Mouse (Mus musculus): ENCODE results near the gene Smarcb1. TPM values are rescaled to one million over a fixed set of nuclear protein-coding genes. Genes with fewer than 3 reads are reported as not detected.

Smarcb1 gene
- 185 and 188 TPM in 2 replicates for polyA plus RNA-seq (2015; fragmentation: Nextera tagmentation; extraction: Ambion mirVana)

GRCm38 (mm10) chr10:75921026-75921725 is at the start of gene Smarcb1:
Gene Smarcb1 (minus strand): TSS chr10:75921617.
- Histone ChIP-seq H3K4me3 (peak within 1 kb of the TSS; percentile 79), H3K4me1 (peaks cover 51% of the 10 kb centered on the region), H3K4me2 (peak within 1 kb of the TSS; percentile 78), H3K36me3 (peaks cover 52% of the 10 kb centered on the region), H3K9me3 (no peaks in the 10 kb centered on the region), H3K9ac (peak within 1 kb of the TSS; percentile 90), H3K27ac (peak within 1 kb of the TSS; percentile 95), H3K27me3 (no peaks in the 10 kb centered on the region)
- under 1% methylated on average over 72 of the region's 76 CpGs for WGBS
- ATAC-seq (ENCODE audit: insufficient number of reproducible peaks, low FRiP score, low TSS enrichment, low read depth) = peak; percentile 81

- no peak for ATAC-seq (ENCODE audit: insufficient number of reproducible peaks, low FRiP score, low TSS enrichment, low read depth)
- Histone ChIP-seq H3K36me3 (no peaks in the 10 kb centered on the region), H3K4me2 (peak within 1 kb of the TSS; percentile 33), H3K4me1 (peaks cover 18% of the 10 kb centered on the region), H3K4me3 (peak within 1 kb of the TSS; percentile 9; the same call in 1 of the 2 replicates), H3K9ac (no peak within 1 kb of the TSS), H3K9me3 (no peaks in the 10 kb centered on the region), H3K27ac (no peak within 1 kb of the TSS), H3K27me3 (peaks cover 26% of the 10 kb centered on the region)
- 25% methylated on average over 20 of the region's 20 CpGs for WGBS
These were observed 33.0 kb upstream of the Smarcb1 start, which contains the start of gene Gm5134 for GRCm38 (mm10) chr10:75954381-75954811. Gene Gm5134 (plus strand): TSS chr10:75954514.

- no peak overlapping the region for H3K27ac ChIP-seq
- H3K4me2 ChIP-seq = peak overlapping the region; percentile 90
- no peaks in the 10 kb centered on the region for H3K9me3 ChIP-seq
- no peaks in the 10 kb centered on the region for H3K36me3 ChIP-seq
- peak overlapping the region; percentile 51; the same call in 1 of the 2 replicates for H3K9ac ChIP-seq
- WGBS = 3% methylated on average over 13 of the region's 13 CpGs
- H3K4me3 ChIP-seq = peak overlapping the region; percentile 44
- peaks cover 26% of the 10 kb centered on the region for H3K27me3 ChIP-seq
- no peak for ATAC-seq (ENCODE audit: insufficient number of reproducible peaks, low FRiP score, low TSS enrichment, low read depth)
- peaks cover 18% of the 10 kb centered on the region for H3K4me1 ChIP-seq
These were observed 30.1 kb upstream of the Smarcb1 start for GRCm38 (mm10) chr10:75951424-75952050.

- Histone ChIP-seq H3K9me3 (no peaks in the 10 kb centered on the region), H3K4me1 (peaks cover 18% of the 10 kb centered on the region), H3K4me2 (peak overlapping the region; percentile 90), H3K27ac (no peak overlapping the region), H3K27me3 (peaks cover 26% of the 10 kb centered on the region), H3K4me3 (peak overlapping the region; percentile 44), H3K36me3 (no peaks in the 10 kb centered on the region), H3K9ac (peak overlapping the region; percentile 51)
- under 1% methylated on average over 23 of the region's 23 CpGs for WGBS
- ATAC-seq (ENCODE audit: insufficient number of reproducible peaks, low FRiP score, low TSS enrichment, low read depth) = 0 out of 2 replicates have a peak, but pooled peaks have one; percentile 37
These were observed 29.4 kb upstream of the Smarcb1 start for GRCm38 (mm10) chr10:75950791-75951210.

- H3K27me3 ChIP-seq = peaks cover 24% of the 10 kb centered on the region
- H3K9me3 ChIP-seq = no peaks in the 10 kb centered on the region
- WGBS = 75% methylated on average over 22 of the region's 22 CpGs
- H3K36me3 ChIP-seq = no peaks in the 10 kb centered on the region
- H3K4me2 ChIP-seq = no peak overlapping the region
- no peak overlapping the region for H3K27ac ChIP-seq
- no peak overlapping the region for H3K9ac ChIP-seq
- ATAC-seq (ENCODE audit: insufficient number of reproducible peaks, low FRiP score, low TSS enrichment, low read depth) = no peak
- peaks cover 15% of the 10 kb centered on the region for H3K4me1 ChIP-seq
- H3K4me3 ChIP-seq = no peak overlapping the region
These were observed 27.9 kb upstream of the Smarcb1 start for GRCm38 (mm10) chr10:75949053-75950045.

- no peak for ATAC-seq (ENCODE audit: insufficient number of reproducible peaks, low FRiP score, low TSS enrichment, low read depth)
- 77% methylated on average over 5 of the region's 5 CpGs for WGBS
- H3K4me3 ChIP-seq = no peak overlapping the region
These were observed 26.7 kb upstream of the Smarcb1 start for GRCm38 (mm10) chr10:75948079-75948478.

GRCm38 (mm10) chr10:75945896-75946295 is 24.5 kb upstream of the Smarcb1 start:
- Histone ChIP-seq H3K27ac (no peak overlapping the region), H3K9ac (no peak overlapping the region), H3K4me2 (no peak overlapping the region), H3K4me3 (no peak overlapping the region), H3K36me3 (no peaks in the 10 kb centered on the region), H3K27me3 (peaks cover 11% of the 10 kb centered on the region; the same call in 1 of the 2 replicates), H3K4me1 (peaks cover 7% of the 10 kb centered on the region), H3K9me3 (no peaks in the 10 kb centered on the region)
- 79% methylated on average over 7 of the region's 7 CpGs for WGBS
- ATAC-seq (ENCODE audit: insufficient number of reproducible peaks, low FRiP score, low TSS enrichment, low read depth) = no peak

More at GRCm38 (mm10) chr10:75948079-75948478, 26.7 kb upstream of the Smarcb1 start:
- H3K4me2 ChIP-seq = no peak overlapping the region
- H3K9ac ChIP-seq = no peak overlapping the region
- H3K27me3 ChIP-seq = peaks cover 16% of the 10 kb centered on the region; the same call in 1 of the 2 replicates
- H3K4me1 ChIP-seq = peaks cover 12% of the 10 kb centered on the region
- no peaks in the 10 kb centered on the region for H3K9me3 ChIP-seq
- no peak overlapping the region for H3K27ac ChIP-seq
- no peaks in the 10 kb centered on the region for H3K36me3 ChIP-seq

GRCm38 (mm10) chr10:75945213-75945612 is 23.8 kb upstream of the Smarcb1 start:
- no peak overlapping the region for H3K4me3 ChIP-seq
- no peak overlapping the region for H3K9ac ChIP-seq
- 92% methylated on average over 7 of the region's 7 CpGs for WGBS
- no peak overlapping the region for H3K4me2 ChIP-seq
- ATAC-seq (ENCODE audit: insufficient number of reproducible peaks, low FRiP score, low TSS enrichment, low read depth) = no peak
- H3K36me3 ChIP-seq = no peaks in the 10 kb centered on the region
- H3K27ac ChIP-seq = no peak overlapping the region
- H3K27me3 ChIP-seq = peaks cover 6% of the 10 kb centered on the region; the same call in 1 of the 2 replicates
- no peaks in the 10 kb centered on the region for H3K9me3 ChIP-seq
- H3K4me1 ChIP-seq = 0 out of 2 replicates have a peak, but pooled peaks cover under 1% of the 10 kb centered on the region

- Histone ChIP-seq H3K27me3 (no peaks in the 10 kb centered on the region), H3K4me2 (no peak overlapping the region), H3K9ac (no peak overlapping the region), H3K27ac (no peak overlapping the region), H3K4me3 (no peak overlapping the region), H3K4me1 (no peaks in the 10 kb centered on the region), H3K9me3 (no peaks in the 10 kb centered on the region), H3K36me3 (no peaks in the 10 kb centered on the region)
- 37% methylated on average over 11 of the region's 11 CpGs for WGBS
- no peak for ATAC-seq (ENCODE audit: insufficient number of reproducible peaks, low FRiP score, low TSS enrichment, low read depth)
These were observed 22.8 kb upstream of the Smarcb1 start for GRCm38 (mm10) chr10:75944066-75944772.

- H3K4me3 ChIP-seq = no peak within 1 kb of the TSS
- 78% methylated on average over 15 of the region's 15 CpGs for WGBS
- no peaks in the 10 kb centered on the region for H3K4me1 ChIP-seq
- no peak within 1 kb of the TSS for H3K27ac ChIP-seq
- no peaks in the 10 kb centered on the region for H3K27me3 ChIP-seq
- H3K9ac ChIP-seq = no peak within 1 kb of the TSS
- H3K4me2 ChIP-seq = no peak within 1 kb of the TSS
- no peaks in the 10 kb centered on the region for H3K9me3 ChIP-seq
- no peak for ATAC-seq (ENCODE audit: insufficient number of reproducible peaks, low FRiP score, low TSS enrichment, low read depth)
- no peaks in the 10 kb centered on the region for H3K36me3 ChIP-seq
These were observed 21.5 kb upstream of the Smarcb1 start, which contains the start of gene Vpreb3 for GRCm38 (mm10) chr10:75942736-75943477. Gene Vpreb3 (plus strand): TSS chr10:75943057.
